Mouse (Mus musculus) liver, postnatal 0 days (tissue): ENCODE measurements around the gene Nt5dc1.

Experiments used
- CTCF ChIP-seq: sonication (generic); IDR thresholded peaks from 2 replicates; pipeline ENCODE4 v1.5.1; 2016; ENCODE audit warnings: antibody characterized with exemption, low read depth
- EP300 ChIP-seq: IDR thresholded peaks from 2 replicates; pipeline ENCODE4 v1.6.1; 2016; ENCODE audit warnings: antibody characterized with exemption, low read depth, mild to moderate bottlenecking

- TF ChIP-seq CTCF (peak; percentile 79), EP300 (no peak)
Observed at GRCm38 (mm10) chr10:34326701-34327100, 91.7 kb downstream of the Nt5dc1 start.
